Mouse (Mus musculus): Measurements from ENCODE around the gene Tmod1. TPM values are rescaled to one million over a fixed set of nuclear protein-coding genes. Genes with fewer than 3 reads are reported as not detected.

The Tmod1 gene
- polyA plus RNA-seq, 1 experiment from 2014 or later: 203 TPM

GRCm38 (mm10) chr4:46099132-46099531 lies 60.4 kb downstream of the Tmod1 start:
- peaks cover 28% of the 10 kb centered on the region for H3K4me1 ChIP-seq (ENCODE audit: control insufficient read depth, insufficient read depth, low read length)
- H3K27ac ChIP-seq (ENCODE audit: low read depth, low read length): no peak overlapping the region
- no peak for ATAC-seq (replicated peaks; ENCODE audit: insufficient number of reproducible peaks, low FRiP score, low TSS enrichment)
- no peak overlapping the region for H3K4me2 ChIP-seq
- no peak overlapping the region for H3K4me3 ChIP-seq (ENCODE audit: low read depth, low read length)
- peaks cover 18% of the 10 kb centered on the region for H3K36me3 ChIP-seq (ENCODE audit: control insufficient read depth, insufficient read depth, low read length)
- H3K9me3 ChIP-seq (replicated peaks; ENCODE audit: control insufficient read depth, low read length): no peaks in the 10 kb centered on the region
- no peaks in the 10 kb centered on the region for H3K27me3 ChIP-seq (ENCODE audit: control insufficient read depth, insufficient read depth, low read length)
- no peak overlapping the region for H3K9ac ChIP-seq (ENCODE audit: low read depth, low read length)
- WGBS (ENCODE audit: insufficient replicate concordance): 78% methylated on average over 9 of the region's 9 CpGs

GRCm38 (mm10) chr4:46100539-46100938 lies 61.8 kb downstream of the Tmod1 start:
- Histone ChIP-seq H3K27me3 (ENCODE audit: control insufficient read depth, insufficient read depth, low read length) (no peaks in the 10 kb centered on the region), H3K36me3 (ENCODE audit: control insufficient read depth, insufficient read depth, low read length) (peaks cover 14% of the 10 kb centered on the region), H3K27ac (ENCODE audit: low read depth, low read length) (peak overlapping the region; percentile 64)

GRCm38 (mm10) chr4:46101211-46101711 lies 62.5 kb downstream of the Tmod1 start:
- WGBS (ENCODE audit: insufficient replicate concordance): 18% methylated on average over 14 of the region's 14 CpGs
- H3K9me3 ChIP-seq (replicated peaks; ENCODE audit: control insufficient read depth, low read length): no peaks in the 10 kb centered on the region
- H3K4me1 ChIP-seq (ENCODE audit: control insufficient read depth, insufficient read depth, low read length): peaks cover 26% of the 10 kb centered on the region
- no peak overlapping the region for H3K4me2 ChIP-seq
- H3K27ac ChIP-seq (ENCODE audit: low read depth, low read length): peak overlapping the region; percentile 64
- H3K27me3 ChIP-seq (ENCODE audit: control insufficient read depth, insufficient read depth, low read length): no peaks in the 10 kb centered on the region
- H3K36me3 ChIP-seq (ENCODE audit: control insufficient read depth, insufficient read depth, low read length): peaks cover 11% of the 10 kb centered on the region
- H3K9ac ChIP-seq (ENCODE audit: low read depth, low read length): peak overlapping the region; percentile 36; the same call in 1 of the 2 replicates
- H3K4me3 ChIP-seq (ENCODE audit: low read depth, low read length): no peak overlapping the region
- no peak for ATAC-seq (replicated peaks; ENCODE audit: insufficient number of reproducible peaks, low FRiP score, low TSS enrichment)

More at GRCm38 (mm10) chr4:46100539-46100938, 61.8 kb downstream of the Tmod1 start:
- no peak overlapping the region for H3K4me3 ChIP-seq (ENCODE audit: low read depth, low read length)
- ATAC-seq (replicated peaks; ENCODE audit: insufficient number of reproducible peaks, low FRiP score, low TSS enrichment): no peak
- no peaks in the 10 kb centered on the region for H3K9me3 ChIP-seq (replicated peaks; ENCODE audit: control insufficient read depth, low read length)
- peaks cover 26% of the 10 kb centered on the region for H3K4me1 ChIP-seq (ENCODE audit: control insufficient read depth, insufficient read depth, low read length)
- 0 out of 2 replicates have a peak overlapping the region, but pooled peaks have one; percentile 22 for H3K9ac ChIP-seq (ENCODE audit: low read depth, low read length)
- WGBS (ENCODE audit: insufficient replicate concordance): 30% methylated on average over 7 of the region's 7 CpGs
- peak overlapping the region; percentile 14; the same call in 1 of the 2 replicates for H3K4me2 ChIP-seq

- no peaks in the 10 kb centered on the region for H3K9me3 ChIP-seq (replicated peaks; ENCODE audit: control insufficient read depth, low read length)
- WGBS (ENCODE audit: insufficient replicate concordance): 74% methylated on average over 10 of the region's 10 CpGs
- H3K4me3 ChIP-seq (ENCODE audit: low read depth, low read length): no peak overlapping the region
- peaks cover 26% of the 10 kb centered on the region for H3K4me1 ChIP-seq (ENCODE audit: control insufficient read depth, insufficient read depth, low read length)
- no peak overlapping the region for H3K27ac ChIP-seq (ENCODE audit: low read depth, low read length)
- no peak for ATAC-seq (replicated peaks; ENCODE audit: insufficient number of reproducible peaks, low FRiP score, low TSS enrichment)
- peaks cover 9% of the 10 kb centered on the region for H3K36me3 ChIP-seq (ENCODE audit: control insufficient read depth, insufficient read depth, low read length)
- H3K9ac ChIP-seq (ENCODE audit: low read depth, low read length): no peak overlapping the region
- no peak overlapping the region for H3K4me2 ChIP-seq
- H3K27me3 ChIP-seq (ENCODE audit: control insufficient read depth, insufficient read depth, low read length): no peaks in the 10 kb centered on the region
Observed at GRCm38 (mm10) chr4:46102078-46102769, 63.5 kb downstream of the Tmod1 start.

GRCm38 (mm10) chr4:46110084-46110483 lies 71.3 kb downstream of the Tmod1 start:
- H3K9me3 ChIP-seq (replicated peaks; ENCODE audit: control insufficient read depth, low read length): no peaks in the 10 kb centered on the region
- H3K36me3 ChIP-seq (ENCODE audit: control insufficient read depth, insufficient read depth, low read length): peaks cover 14% of the 10 kb centered on the region
- no peak overlapping the region for H3K9ac ChIP-seq (ENCODE audit: low read depth, low read length)
- H3K4me2 ChIP-seq: no peak overlapping the region
- no peak for ATAC-seq (replicated peaks; ENCODE audit: insufficient number of reproducible peaks, low FRiP score, low TSS enrichment)
- H3K4me3 ChIP-seq (ENCODE audit: low read depth, low read length): no peak overlapping the region
- no peaks in the 10 kb centered on the region for H3K27me3 ChIP-seq (ENCODE audit: control insufficient read depth, insufficient read depth, low read length)
- H3K27ac ChIP-seq (ENCODE audit: low read depth, low read length): no peak overlapping the region
- H3K4me1 ChIP-seq (ENCODE audit: control insufficient read depth, insufficient read depth, low read length): peaks cover 9% of the 10 kb centered on the region; the same call in 1 of the 2 replicates
- 82% methylated on average over 8 of the region's 8 CpGs for WGBS (ENCODE audit: insufficient replicate concordance)

- no peak overlapping the region for H3K4me2 ChIP-seq
- no peak for ATAC-seq (replicated peaks; ENCODE audit: insufficient number of reproducible peaks, low FRiP score, low TSS enrichment)
- no peak overlapping the region for H3K27ac ChIP-seq (ENCODE audit: low read depth, low read length)
- H3K4me3 ChIP-seq (ENCODE audit: low read depth, low read length): no peak overlapping the region
- peaks cover 9% of the 10 kb centered on the region; the same call in 1 of the 2 replicates for H3K4me1 ChIP-seq (ENCODE audit: control insufficient read depth, insufficient read depth, low read length)
- peaks cover 18% of the 10 kb centered on the region for H3K36me3 ChIP-seq (ENCODE audit: control insufficient read depth, insufficient read depth, low read length)
- H3K9ac ChIP-seq (ENCODE audit: low read depth, low read length): no peak overlapping the region
- H3K27me3 ChIP-seq (ENCODE audit: control insufficient read depth, insufficient read depth, low read length): no peaks in the 10 kb centered on the region
- WGBS (ENCODE audit: insufficient replicate concordance): 63% methylated on average over 3 of the region's 3 CpGs
- H3K9me3 ChIP-seq (replicated peaks; ENCODE audit: control insufficient read depth, low read length): no peaks in the 10 kb centered on the region
Observed at GRCm38 (mm10) chr4:46111361-46111760, 72.6 kb downstream of the Tmod1 start.

GRCm38 (mm10) chr4:46115308-46115707 lies 76.6 kb downstream of the Tmod1 start:
- 77% methylated on average over 1 of the region's 1 CpGs for WGBS (ENCODE audit: insufficient replicate concordance)

GRCm38 (mm10) chr4:46116544-46117175 lies 77.9 kb downstream of the Tmod1 start:
- no peaks in the 10 kb centered on the region for H3K27me3 ChIP-seq (ENCODE audit: control insufficient read depth, insufficient read depth, low read length)
- H3K4me1 ChIP-seq (ENCODE audit: control insufficient read depth, insufficient read depth, low read length): 0 out of 2 replicates have a peak, but pooled peaks cover 4% of the 10 kb centered on the region
- H3K27ac ChIP-seq (ENCODE audit: low read depth, low read length): 0 out of 2 replicates have a peak overlapping the region, but pooled peaks have one; percentile 10
- H3K4me2 ChIP-seq: no peak overlapping the region
- H3K9me3 ChIP-seq (replicated peaks; ENCODE audit: control insufficient read depth, low read length): no peaks in the 10 kb centered on the region
- WGBS (ENCODE audit: insufficient replicate concordance): 81% methylated on average over 10 of the region's 10 CpGs
- peaks cover 26% of the 10 kb centered on the region for H3K36me3 ChIP-seq (ENCODE audit: control insufficient read depth, insufficient read depth, low read length)
- H3K4me3 ChIP-seq (ENCODE audit: low read depth, low read length): no peak overlapping the region
- no peak for ATAC-seq (replicated peaks; ENCODE audit: insufficient number of reproducible peaks, low FRiP score, low TSS enrichment)
- no peak overlapping the region for H3K9ac ChIP-seq (ENCODE audit: low read depth, low read length)

More at GRCm38 (mm10) chr4:46115308-46115707, 76.6 kb downstream of the Tmod1 start:
- no peak for ATAC-seq (replicated peaks; ENCODE audit: insufficient number of reproducible peaks, low FRiP score, low TSS enrichment)
- Histone ChIP-seq H3K36me3 (ENCODE audit: control insufficient read depth, insufficient read depth, low read length) (peaks cover 29% of the 10 kb centered on the region), H3K4me1 (ENCODE audit: control insufficient read depth, insufficient read depth, low read length) (0 out of 2 replicates have a peak, but pooled peaks cover 4% of the 10 kb centered on the region), H3K27ac (ENCODE audit: low read depth, low read length) (no peak overlapping the region), H3K9me3 (replicated peaks; ENCODE audit: control insufficient read depth, low read length) (no peaks in the 10 kb centered on the region), H3K4me3 (ENCODE audit: low read depth, low read length) (no peak overlapping the region), H3K4me2 (no peak overlapping the region), H3K9ac (ENCODE audit: low read depth, low read length) (no peak overlapping the region), H3K27me3 (ENCODE audit: control insufficient read depth, insufficient read depth, low read length) (no peaks in the 10 kb centered on the region)

Data from heart, embryonic 11.5 days (tissue).